Mouse (Mus musculus) CH12.LX (cell line): ENCODE measurements at regions not wholly inside any gene's neighbourhood (a gene's known extent, or its start where the extent isn't known, plus 50 kb on each side); places are given as distances from the start of the nearest gene placed in this dataset.

Source experiments
- DNase-seq: peaks from one replicate; pipeline ENCODE4 v3.0.0-alpha.2; 2013; ENCODE audit errors: extremely low read depth
- H3K27ac ChIP-seq: 2 replicates; pipeline ENCODE4 v1.5.1; 2012; ENCODE audit warnings: low read depth, mild to moderate bottlenecking, control low read depth, moderate library complexity; ENCODE audit not compliant: insufficient read depth
- H3K27me3 ChIP-seq: replicated peaks from 2 replicates; pipeline ENCODE3; 2012; ENCODE audit warnings: inconsistent platforms
- H3K36me3 ChIP-seq, 2 experiments: replicated peaks in 1 of 2; 2 replicates each; pipeline versions ENCODE3 to v1.6.1; 2012; ENCODE audit warnings: inconsistent platforms in 1 of 2, low read length in 1 of 2, mild to moderate bottlenecking in 1 of 2, mixed read lengths in 1 of 2, moderate library complexity in 1 of 2; ENCODE audit not compliant: control insufficient read depth in 1 of 2, insufficient read depth in 1 of 2
- H3K4me1 ChIP-seq, 2 experiments: 2 replicates each; pipeline ENCODE4 v1.6.1; 2012; ENCODE audit warnings: inconsistent platforms in 1 of 2, moderate library complexity in 1 of 2; ENCODE audit not compliant: insufficient read depth in 2 of 2, control insufficient read depth in 1 of 2
- H3K4me2 ChIP-seq: 2 replicates; pipeline ENCODE4 v1.6.1; 2012; ENCODE audit warnings: low read depth, mild to moderate bottlenecking, control low read depth; ENCODE audit not compliant: poor library complexity, insufficient read depth, severe bottlenecking
- H3K4me3 ChIP-seq, 3 experiments: fragments of 150-350 bp in 1 of 3; sonication (generic) in 1 of 3; replicated peaks in 1 of 3; 2 replicates each; pipeline versions ENCODE3 to v1.5.1; 2011 to 2012; ENCODE audit warnings: low read depth in 2 of 3, low read length in 2 of 3, mild to moderate bottlenecking in 2 of 3, moderate library complexity in 2 of 3, control low read depth in 1 of 3, improper control_type of control experiment in 1 of 3, inconsistent platforms in 1 of 3, mixed read lengths in 1 of 3; ENCODE audit not compliant: poor library complexity in 1 of 3
- H3K79me2 ChIP-seq: replicated peaks from 2 replicates; pipeline ENCODE4 v1.6.1; 2012; ENCODE audit warnings: mild to moderate bottlenecking, moderate library complexity; ENCODE audit not compliant: control insufficient read depth, poor library complexity, insufficient read depth, severe bottlenecking; ENCODE audit errors: extremely low read depth
- H3K9ac ChIP-seq: 2 replicates; pipeline ENCODE4 v1.6.1; 2012; ENCODE audit warnings: low read depth, mild to moderate bottlenecking, control low read depth, moderate library complexity; ENCODE audit not compliant: insufficient read depth
- H3K9me3 ChIP-seq: replicated peaks from 2 replicates; pipeline ENCODE3; 2012; ENCODE audit warnings: low read length, inconsistent platforms, mixed read lengths
- E2F4 ChIP-seq: IDR thresholded peaks from 2 replicates; pipeline ENCODE4 v1.6.1; 2011; ENCODE audit warnings: low read depth, low read length, improper control_type of control experiment; ENCODE audit not compliant: insufficient replicate concordance
- ELF1 ChIP-seq: IDR thresholded peaks from 2 replicates; pipeline ENCODE4 v1.6.1; 2014; ENCODE audit warnings: low read depth, mild to moderate bottlenecking, inconsistent platforms, low read length, improper control_type of control experiment
- EP300 ChIP-seq: IDR thresholded peaks from 2 replicates; pipeline ENCODE4 v1.6.1; 2011; ENCODE audit warnings: low read length, improper control_type of control experiment
- ETS1 ChIP-seq: conservative IDR thresholded peaks from 2 replicates; pipeline ENCODE4 v1.6.1; 2012; ENCODE audit warnings: low read depth, mild to moderate bottlenecking, inconsistent platforms, low read length, improper control_type of control experiment, moderate library complexity
- GABPA ChIP-seq: IDR thresholded peaks from 2 replicates; pipeline ENCODE4 v1.6.1; 2012; ENCODE audit warnings: low read depth, low read length, improper control_type of control experiment, inconsistent platforms; ENCODE audit not compliant: insufficient replicate concordance
- HCFC1 ChIP-seq: IDR thresholded peaks from 2 replicates; pipeline ENCODE4 v1.6.1; 2012; ENCODE audit warnings: low read depth, mild to moderate bottlenecking, inconsistent platforms, low read length, improper control_type of control experiment
- IRF4 ChIP-seq: IDR thresholded peaks from 2 replicates; pipeline ENCODE4 v1.6.1; 2014; ENCODE audit warnings: low read depth, mild to moderate bottlenecking, inconsistent platforms, low read length, improper control_type of control experiment
- JUND ChIP-seq: conservative IDR thresholded peaks from 2 replicates; pipeline ENCODE4 v1.6.1; 2011; ENCODE audit warnings: low read depth, low read length, improper control_type of control experiment
- KAT2A ChIP-seq: IDR thresholded peaks from 2 replicates; pipeline ENCODE4 v1.6.1; 2012; ENCODE audit warnings: low read length, improper control_type of control experiment, inconsistent platforms; ENCODE audit not compliant: insufficient replicate concordance
- MAZ ChIP-seq: IDR thresholded peaks from 2 replicates; pipeline ENCODE4 v1.6.1; 2012; ENCODE audit warnings: low read depth, mild to moderate bottlenecking, inconsistent platforms, low read length, improper control_type of control experiment, moderate library complexity
- MXI1 ChIP-seq: IDR thresholded peaks from 2 replicates; pipeline ENCODE4 v1.6.1; 2011; ENCODE audit warnings: mild to moderate bottlenecking, low read depth, low read length, improper control_type of control experiment
- MYC ChIP-seq: IDR thresholded peaks from 2 replicates; pipeline ENCODE4 v1.6.1; 2011; ENCODE audit warnings: low read depth, mild to moderate bottlenecking, improper control_type of control experiment, low read length
- NELFE ChIP-seq: IDR thresholded peaks from 2 replicates; pipeline ENCODE4 v1.6.1; 2011; ENCODE audit warnings: low read depth, low read length, improper control_type of control experiment
- SIN3A ChIP-seq: IDR thresholded peaks from 2 replicates; pipeline ENCODE4 v1.6.1; 2012; ENCODE audit warnings: low read length, improper control_type of control experiment, inconsistent platforms
- SMC3 ChIP-seq: IDR thresholded peaks from 2 replicates; pipeline ENCODE4 v1.6.1; 2011; ENCODE audit warnings: low read depth, low read length, improper control_type of control experiment
- TBP ChIP-seq: conservative IDR thresholded peaks from 2 replicates; pipeline ENCODE4 v1.6.1; 2011; ENCODE audit warnings: low read depth, low read length, improper control_type of control experiment
- UBTF ChIP-seq: IDR thresholded peaks from 2 replicates; pipeline ENCODE4 v1.6.1; 2012; ENCODE audit warnings: low read depth, mild to moderate bottlenecking, inconsistent platforms, low read length, improper control_type of control experiment, moderate library complexity
- ZC3H11A ChIP-seq: IDR thresholded peaks from 2 replicates; pipeline ENCODE4 v1.6.1; 2012; ENCODE audit warnings: low read depth, mild to moderate bottlenecking, inconsistent platforms, low read length, improper control_type of control experiment
- dilution Hi-C: fragments of 300-500 bp; cut with MboI; formaldehyde crosslinking; loops from 2 replicates; pipeline ENCODE4 v1.14.3; 2020; ENCODE audit warnings: low sequenced_read_pairs; ENCODE audit not compliant: extremely low pct_unique_long_range_greater_than_20kb, extremely low pct_ligation_motif_present
- in situ Hi-C: fragments of 300-500 bp; cut with MboI; formaldehyde crosslinking; loops from 3 replicates; pipeline ENCODE4 v1.14.3; 2019; ENCODE audit warnings: low sequenced_read_pairs, low pct_ligation_motif_present, low pct_unique_long_range_greater_than_20kb, mixed read lengths

GRCm38 (mm10) chr7:138719115-138719514, 126.8 kb upstream of the Ppp2r2d start:
- Histone ChIP-seq H3K4me3 (no peak overlapping the region), H3K4me2 (no peak overlapping the region)
- dilution Hi-C loops, result no loop called here
- TF ChIP-seq NELFE, result no peak
- TF ChIP-seq MXI1, result no peak
- no peak for TF ChIP-seq ELF1
- TF ChIP-seq E2F4, result no peak
- TF ChIP-seq MAZ, result no peak
- no peak for TF ChIP-seq JUND
- no peak for TF ChIP-seq KAT2A
- no peak for TF ChIP-seq IRF4
- no peak for TF ChIP-seq EP300
- TF ChIP-seq ETS1, result no peak
- TF ChIP-seq ZC3H11A, result no peak
- no peak for TF ChIP-seq TBP
- no peak for TF ChIP-seq UBTF
- TF ChIP-seq HCFC1, result no peak
- no peak for TF ChIP-seq SMC3
- no peak for TF ChIP-seq GABPA
- no peak for TF ChIP-seq MYC
- TF ChIP-seq, all 38 proteins: peak for 0
- Histone ChIP-seq H3K27me3 (peaks cover 73% of the 10 kb centered on the region), H3K9ac (no peak overlapping the region), H3K27ac (no peak overlapping the region), H3K4me1 (no peaks in the 10 kb centered on the region), H3K79me2 (no peaks in the 10 kb centered on the region), H3K9me3 (no peaks in the 10 kb centered on the region), H3K36me3 (no peaks in the 10 kb centered on the region)
- in situ Hi-C loops, result no loop called here
- DNase-seq, result no peak

GRCm38 (mm10) chr7:138714731-138715130, 131.1 kb upstream of the Ppp2r2d start:
- no peak for DNase-seq
- H3K79me2 ChIP-seq, result no peaks in the 10 kb centered on the region
- H3K9me3 ChIP-seq, result no peaks in the 10 kb centered on the region
- dilution Hi-C loops (no loop called here), in situ Hi-C loops (no loop called here)
- no peak overlapping the region for H3K27ac ChIP-seq
- H3K36me3 ChIP-seq, result no peaks in the 10 kb centered on the region
- H3K9ac ChIP-seq, result no peak overlapping the region
- no peak overlapping the region for H3K4me2 ChIP-seq
- no peak for TF ChIP-seq SIN3A
- H3K27me3 ChIP-seq, result peaks cover 85% of the 10 kb centered on the region
- H3K4me3 ChIP-seq, result no peak overlapping the region
- H3K4me1 ChIP-seq, result no peaks in the 10 kb centered on the region
